Mouse (Mus musculus) intestine, embryonic 14.5 days (tissue): ENCODE results near the gene Mast1. TPM values are rescaled to one million over a fixed set of nuclear protein-coding genes. Genes with fewer than 3 reads are reported as not detected.

ENCODE experiments used
- ATAC-seq: fragments of 200-750 bp; cut with Nextera tagmentation; replicated peaks from 2 replicates; pipeline ENCODE4 v1.8.0; 2017; ENCODE audit warnings: low read depth, moderate number of reproducible peaks, moderate TSS enrichment, moderate library complexity; ENCODE audit not compliant: low FRiP score, low TSS enrichment
- DNase-seq: peaks from one replicate; pipeline ENCODE4 v3.0.0-alpha.2; 2018; ENCODE audit warnings: low spot score
- H3K27ac ChIP-seq: fragments of 300-500 bp; sonication (generic); 2 replicates; pipeline ENCODE4 v1.5.1; 2014; ENCODE audit warnings: low read depth, mild to moderate bottlenecking, control low read depth
- H3K27me3 ChIP-seq: fragments of 300-500 bp; sonication (generic); replicated peaks from 2 replicates; pipeline ENCODE4 v1.6.1; 2014; ENCODE audit warnings: low read length, control low read depth; ENCODE audit not compliant: control insufficient read depth, insufficient read depth
- H3K36me3 ChIP-seq: fragments of 300-500 bp; sonication (generic); 2 replicates; pipeline ENCODE4 v1.6.1; 2014; ENCODE audit warnings: low read length, control low read depth; ENCODE audit not compliant: control insufficient read depth, insufficient read depth
- H3K4me1 ChIP-seq: fragments of 300-500 bp; sonication (generic); replicated peaks from 2 replicates; pipeline ENCODE4 v1.6.1; 2014; ENCODE audit warnings: low read length, control low read depth, mixed read lengths; ENCODE audit not compliant: control insufficient read depth, insufficient read depth
- H3K4me2 ChIP-seq: fragments of 300-500 bp; sonication (generic); 2 replicates; pipeline ENCODE4 v1.6.1; 2014; ENCODE audit warnings: low read length
- H3K4me3 ChIP-seq: fragments of 300-500 bp; sonication (generic); 2 replicates; pipeline ENCODE4 v1.5.1; 2014; ENCODE audit warnings: low read depth, low read length, control low read depth, mixed read lengths
- H3K9ac ChIP-seq: fragments of 300-500 bp; sonication (generic); 2 replicates; pipeline ENCODE4 v1.6.1; 2014; ENCODE audit warnings: mild to moderate bottlenecking, low read length
- H3K9me3 ChIP-seq: fragments of 300-500 bp; sonication (generic); 2 replicates; pipeline ENCODE4 v1.6.1; 2016; ENCODE audit warnings: low read length, control low read depth; ENCODE audit not compliant: control insufficient read depth
- WGBS: fragments of 180-500 bp; shearing (Covaris S2); extraction: QIAGEN DNeasy Blood & Tissue Kit; methylation state at CpG from one replicate; pipeline ENCODE4 v1.1.7; 2014; 5-methylcytosine and 5-hydroxymethylcytosine counted together
- polyA plus RNA-seq: library from polyadenylated mRNA; unstranded; fragments of >200 nt; fragmentation: Nextera tagmentation; extraction: Ambion mirVana; gene quantifications from 2 replicates; pipeline ENCODE4 v1.2.1, GENCODE M21; 2014

Mast1 gene
- polyA plus RNA-seq, 1 experiment from 2014 or later: 2.6 TPM

DNA sequence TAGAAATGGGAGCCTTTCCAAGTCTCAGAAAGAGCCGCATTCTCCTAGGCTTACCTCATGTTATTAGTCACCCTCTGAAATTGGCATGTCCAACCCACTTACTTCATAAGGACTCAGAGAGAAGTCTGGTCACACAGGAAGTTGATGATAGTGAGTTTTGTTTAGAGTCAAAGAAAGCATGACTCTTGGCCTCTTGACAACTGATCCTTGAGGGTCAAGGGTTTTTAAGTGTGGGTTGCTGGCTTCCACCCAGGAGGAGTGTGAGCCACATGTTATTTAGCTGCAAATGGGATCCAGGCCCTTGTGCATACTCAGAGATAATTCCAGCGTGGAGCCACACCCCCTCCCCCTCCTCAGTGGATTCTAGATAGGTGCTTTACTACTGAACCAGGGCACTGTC, 15.6 kb downstream of the Mast1 start:
- ATAC-seq: no peak
- WGBS: 67% methylated on average over 2 of the region's 2 CpGs

DNA sequence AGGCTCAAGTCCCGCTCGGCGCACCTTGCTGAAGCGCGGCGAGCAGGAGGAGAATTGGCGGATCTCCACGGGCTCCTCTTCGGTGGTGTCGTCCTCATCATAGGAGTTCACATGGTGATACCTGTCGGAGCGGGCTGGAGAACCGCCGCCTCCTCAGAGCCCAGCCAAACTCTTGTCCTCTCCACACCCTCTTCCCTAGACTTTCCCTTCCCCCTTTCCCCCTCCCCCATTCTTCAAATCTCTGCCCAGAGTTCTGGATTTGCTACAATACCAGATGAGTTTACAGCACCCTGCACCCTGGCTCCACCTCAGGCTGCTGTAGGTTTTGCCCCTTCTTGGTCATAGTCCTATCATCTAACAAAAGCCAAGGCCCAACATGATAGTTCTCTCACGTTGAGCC, 18.5 kb downstream of the Mast1 start:
- no peak overlapping the region for H3K4me2 ChIP-seq
- H3K4me1 ChIP-seq: no peaks in the 10 kb centered on the region
- peaks cover 25% of the 10 kb centered on the region for H3K27me3 ChIP-seq
- no peaks in the 10 kb centered on the region for H3K36me3 ChIP-seq
- ATAC-seq: no peak
- no peak overlapping the region for H3K4me3 ChIP-seq
- H3K9me3 ChIP-seq: no peaks in the 10 kb centered on the region
- WGBS: 90% methylated on average over 15 of the region's 15 CpGs
- no peak overlapping the region for H3K9ac ChIP-seq
- no peak overlapping the region for H3K27ac ChIP-seq
- no peak for DNase-seq

More for the DNA sequence above, 15.6 kb downstream of the Mast1 start:
- Histone ChIP-seq H3K4me1 (no peaks in the 10 kb centered on the region), H3K36me3 (no peaks in the 10 kb centered on the region), H3K27ac (no peak overlapping the region), H3K4me3 (no peak overlapping the region), H3K9me3 (no peaks in the 10 kb centered on the region), H3K4me2 (no peak overlapping the region), H3K27me3 (peaks cover 16% of the 10 kb centered on the region; the same call in 1 of the 2 replicates), H3K9ac (no peak overlapping the region)
- DNase-seq: no peak

DNA sequence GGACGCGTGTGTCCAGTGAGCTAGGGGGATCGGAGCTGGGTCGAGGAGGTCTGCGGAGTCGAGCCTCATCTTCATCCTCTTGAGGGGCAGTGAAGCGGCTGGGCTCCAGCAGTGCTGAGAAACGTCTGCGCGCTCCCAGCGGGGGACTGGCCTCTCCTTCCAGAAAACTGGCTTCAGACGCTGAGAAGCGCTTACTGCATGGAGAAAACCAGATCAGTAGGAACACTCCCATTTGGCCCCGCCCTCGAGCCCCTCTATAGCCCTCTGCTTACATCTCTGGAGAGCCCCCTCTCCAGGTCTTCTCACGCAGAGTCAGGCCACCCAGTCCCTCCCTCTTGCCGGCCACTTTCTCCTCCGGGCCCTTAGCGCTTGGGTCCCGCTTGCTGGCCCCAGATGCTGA, 19.4 kb downstream of the Mast1 start:
- H3K4me2 ChIP-seq: no peak overlapping the region
- no peak for DNase-seq
- H3K4me3 ChIP-seq: no peak overlapping the region
- no peaks in the 10 kb centered on the region for H3K9me3 ChIP-seq
- no peak overlapping the region for H3K27ac ChIP-seq
- 25% methylated on average over 20 of the region's 20 CpGs for WGBS
- H3K27me3 ChIP-seq: peaks cover 30% of the 10 kb centered on the region
- H3K4me1 ChIP-seq: no peaks in the 10 kb centered on the region
- no peaks in the 10 kb centered on the region for H3K36me3 ChIP-seq
- no peak for ATAC-seq
- H3K9ac ChIP-seq: no peak overlapping the region

DNA sequence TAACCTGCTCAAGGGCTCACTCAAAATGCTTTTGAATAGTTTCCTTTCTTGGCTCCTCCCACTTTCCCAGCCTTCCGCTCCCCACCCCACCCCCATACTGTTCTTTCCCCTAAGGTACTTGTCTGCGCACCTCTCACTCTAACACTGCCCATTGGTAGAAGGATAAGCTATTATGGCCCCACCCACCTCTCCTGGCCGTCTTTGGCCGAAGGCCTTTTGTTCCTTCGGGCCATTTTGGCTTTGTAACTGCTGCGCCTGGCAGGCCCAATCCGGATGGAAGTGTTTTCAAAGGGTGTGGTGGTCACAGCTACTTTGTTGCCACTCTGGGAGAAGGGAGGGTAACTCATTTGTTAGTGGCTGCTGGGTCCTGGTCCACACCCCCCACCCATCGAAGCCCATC, 21.9 kb downstream of the Mast1 start:
- H3K9me3 ChIP-seq: no peaks in the 10 kb centered on the region
- no peak overlapping the region for H3K4me2 ChIP-seq
- no peak overlapping the region for H3K4me3 ChIP-seq
- H3K9ac ChIP-seq: no peak overlapping the region
- no peaks in the 10 kb centered on the region for H3K36me3 ChIP-seq
- WGBS: 84% methylated on average over 8 of the region's 8 CpGs
- H3K27me3 ChIP-seq: peaks cover 54% of the 10 kb centered on the region
- DNase-seq: no peak
- ATAC-seq: no peak
- no peak overlapping the region for H3K27ac ChIP-seq
- 0 out of 2 replicates have a peak, but pooled peaks cover 4% of the 10 kb centered on the region for H3K4me1 ChIP-seq

DNA sequence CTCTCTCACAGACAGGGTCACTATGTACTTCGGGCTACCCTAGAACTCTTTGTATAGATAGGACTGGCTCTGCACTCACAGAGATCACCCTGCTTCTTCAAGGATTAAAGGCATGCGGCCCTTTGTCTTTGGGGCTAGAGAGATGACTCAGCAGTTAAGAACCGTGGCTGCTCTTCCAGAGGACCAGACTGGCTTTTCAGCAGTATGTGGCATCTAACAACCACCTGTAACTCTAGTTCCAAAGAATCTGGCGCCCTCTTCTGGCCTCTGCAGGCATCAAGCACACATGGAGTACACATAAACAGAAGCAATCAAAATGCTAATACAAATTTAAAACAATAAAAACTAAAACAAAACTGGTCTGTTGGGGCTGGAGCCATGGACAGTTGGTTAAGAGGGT, 23.2 kb downstream of the Mast1 start:
- Histone ChIP-seq H3K9ac (no peak overlapping the region), H3K4me2 (peak overlapping the region; percentile 64), H3K36me3 (no peaks in the 10 kb centered on the region), H3K4me1 (peaks cover 7% of the 10 kb centered on the region; the same call in 1 of the 2 replicates), H3K27me3 (peaks cover 66% of the 10 kb centered on the region), H3K27ac (no peak overlapping the region), H3K4me3 (no peak overlapping the region), H3K9me3 (no peaks in the 10 kb centered on the region)
- no peak for ATAC-seq
- 27% methylated on average over 4 of the region's 4 CpGs for WGBS
- no peak for DNase-seq

DNA sequence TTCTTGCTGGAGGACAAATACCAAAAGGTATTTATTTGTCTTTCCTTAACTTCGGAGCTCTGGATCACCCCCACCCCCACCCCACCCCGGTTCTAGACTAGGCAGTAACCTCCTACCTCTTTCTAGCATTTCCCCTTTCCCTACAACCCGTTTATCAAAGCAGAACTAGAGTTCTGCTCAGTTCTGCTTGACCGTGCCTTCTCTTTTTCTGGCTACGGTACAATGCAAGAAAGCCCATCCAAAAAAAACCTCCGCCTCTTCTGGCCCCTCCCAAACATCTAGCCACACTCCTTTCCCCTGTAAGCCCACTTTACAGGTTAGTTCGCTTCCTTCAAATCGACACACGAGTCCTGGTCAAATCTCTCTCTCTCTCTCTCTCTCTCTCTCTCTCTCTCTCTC, 23.7 kb downstream of the Mast1 start:
- Histone ChIP-seq H3K9ac (peak overlapping the region; percentile 2; the same call in 1 of the 2 replicates), H3K4me3 (peak overlapping the region; percentile 30), H3K4me2 (peak overlapping the region; percentile 64), H3K36me3 (no peaks in the 10 kb centered on the region), H3K9me3 (no peaks in the 10 kb centered on the region), H3K27me3 (peaks cover 66% of the 10 kb centered on the region), H3K27ac (no peak overlapping the region), H3K4me1 (peaks cover 8% of the 10 kb centered on the region; the same call in 1 of the 2 replicates)
- WGBS: 10% methylated on average over 9 of the region's 9 CpGs
- DNase-seq (no peak), ATAC-seq (no peak)

DNA sequence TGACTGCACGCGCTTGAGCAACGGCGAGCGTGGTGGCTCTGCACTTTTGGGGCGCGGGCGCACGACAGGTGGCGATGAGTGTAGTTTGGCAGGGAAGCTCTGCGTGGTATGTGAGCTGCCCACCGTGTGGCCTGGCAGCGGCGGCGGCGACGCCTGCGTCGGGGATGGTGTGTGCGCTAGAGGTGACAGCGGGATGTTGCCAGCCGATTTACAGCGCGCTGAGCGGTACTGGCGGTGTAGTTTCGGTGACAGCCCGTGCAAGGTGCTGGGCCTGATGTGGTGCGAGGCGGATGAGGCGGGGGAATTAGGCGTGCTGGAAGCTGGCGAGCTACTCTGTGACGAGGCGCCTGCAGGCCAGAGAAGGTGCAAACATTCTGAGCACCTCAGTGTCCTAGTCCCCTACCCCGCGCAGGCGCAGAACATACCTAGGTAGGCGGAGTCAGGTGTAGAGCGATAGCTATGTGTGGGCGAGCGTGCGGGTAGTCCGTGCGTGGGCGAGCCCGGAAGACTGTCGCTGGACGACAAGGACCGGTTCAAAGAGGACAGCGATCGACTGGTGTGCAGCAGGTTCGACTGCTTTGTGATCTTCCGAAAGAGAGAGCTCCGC, 24.2 kb downstream of the Mast1 start:
- peak overlapping the region; percentile 64 for H3K4me2 ChIP-seq
- DNase-seq (peak; percentile 75), ATAC-seq (peak; percentile 72)
- H3K27ac ChIP-seq: no peak overlapping the region
- no peaks in the 10 kb centered on the region for H3K9me3 ChIP-seq
- peaks cover 65% of the 10 kb centered on the region for H3K27me3 ChIP-seq
- WGBS: under 1% methylated on average over 55 of the region's 55 CpGs
- H3K4me1 ChIP-seq: peaks cover 8% of the 10 kb centered on the region; the same call in 1 of the 2 replicates
- no peaks in the 10 kb centered on the region for H3K36me3 ChIP-seq
- peak overlapping the region; percentile 2; the same call in 1 of the 2 replicates for H3K9ac ChIP-seq
- peak overlapping the region; percentile 30 for H3K4me3 ChIP-seq

DNA sequence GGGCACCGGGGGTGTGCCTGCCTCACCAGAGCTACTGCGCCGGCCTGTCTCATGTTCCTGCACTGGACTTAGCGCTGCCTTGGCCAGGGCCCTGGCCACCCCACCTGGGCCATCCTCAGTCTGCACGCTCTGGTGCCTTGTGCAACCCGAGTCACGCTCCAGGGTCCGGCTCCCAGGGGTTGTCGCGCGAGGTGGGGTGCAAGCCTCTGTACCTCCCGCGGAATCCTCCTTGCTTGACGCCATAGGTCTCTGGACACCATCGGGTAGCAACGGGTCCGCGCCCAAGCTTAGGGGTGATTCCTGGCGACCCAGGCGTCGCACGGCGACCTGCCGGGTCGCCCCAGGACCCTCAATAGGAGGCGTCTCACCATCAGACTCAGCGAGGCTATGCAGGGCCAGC, 24.8 kb downstream of the Mast1 start:
- H3K27ac ChIP-seq: no peak overlapping the region
- peaks cover 8% of the 10 kb centered on the region; the same call in 1 of the 2 replicates for H3K4me1 ChIP-seq
- DNase-seq: no peak
- no peaks in the 10 kb centered on the region for H3K9me3 ChIP-seq
- H3K9ac ChIP-seq: no peak overlapping the region
- peak overlapping the region; percentile 64 for H3K4me2 ChIP-seq
- H3K4me3 ChIP-seq: peak overlapping the region; percentile 30
- no peaks in the 10 kb centered on the region for H3K36me3 ChIP-seq
- H3K27me3 ChIP-seq: peaks cover 63% of the 10 kb centered on the region
- no peak for ATAC-seq
- WGBS: 26% methylated on average over 26 of the region's 27 CpGs

DNA sequence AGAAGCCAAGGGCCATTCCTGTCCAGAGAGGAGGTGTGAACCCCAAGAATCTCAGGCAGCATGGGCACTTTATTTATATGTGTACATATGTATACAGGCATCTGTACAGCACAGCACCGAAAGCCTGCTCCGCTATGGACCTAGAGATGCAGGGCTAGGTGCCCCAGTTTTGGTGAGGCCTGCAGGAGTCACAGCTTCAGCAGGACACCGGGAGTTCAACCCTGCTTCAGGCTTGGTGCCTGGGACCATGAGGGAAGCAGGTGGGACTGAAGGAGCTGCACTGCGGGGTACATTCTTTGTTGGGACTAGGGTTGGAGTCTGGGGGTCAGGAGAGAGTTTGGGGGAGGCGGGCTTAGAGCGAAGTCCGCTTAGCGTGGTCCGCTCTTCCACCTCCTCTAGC, 25.3 kb downstream of the Mast1 start:
- no peak overlapping the region for H3K27ac ChIP-seq
- H3K27me3 ChIP-seq: peaks cover 58% of the 10 kb centered on the region
- H3K4me3 ChIP-seq: no peak overlapping the region
- no peaks in the 10 kb centered on the region for H3K9me3 ChIP-seq
- no peak for DNase-seq
- peaks cover 8% of the 10 kb centered on the region; the same call in 1 of the 2 replicates for H3K4me1 ChIP-seq
- H3K4me2 ChIP-seq: no peak overlapping the region
- WGBS: 82% methylated on average over 9 of the region's 9 CpGs
- no peaks in the 10 kb centered on the region for H3K36me3 ChIP-seq
- ATAC-seq: no peak
- H3K9ac ChIP-seq: no peak overlapping the region
